8 mouse cellular contexts compared by ENCODE assay signal in the genomic region with DNA sequence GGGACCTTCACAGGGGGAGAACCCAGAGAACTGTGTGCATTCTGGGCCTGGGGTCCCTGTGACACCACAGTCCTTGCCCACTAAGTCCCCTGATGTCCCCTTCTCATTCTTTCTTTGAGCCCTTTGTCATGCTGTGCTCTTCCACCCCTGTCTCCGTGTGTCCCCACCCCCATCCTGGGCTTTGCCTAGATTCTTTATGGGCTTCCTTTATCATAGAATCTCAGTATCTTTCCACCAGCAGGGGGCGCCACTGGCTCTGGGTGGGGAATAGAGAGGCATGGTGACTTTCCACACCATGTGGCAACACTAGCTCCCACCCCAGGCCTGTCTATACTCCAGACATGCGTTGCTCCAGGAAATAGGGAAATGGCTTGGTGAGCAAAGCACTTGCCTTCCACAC. TPM values are rescaled to one million over a fixed set of nuclear protein-coding genes. Genes with fewer than 3 reads are reported as not detected.
A peak's percentile ranks its signal among the peaks of the same experiment; 100 is the strongest.
DNase-seq lines count a peak whose midpoint lies in the region; ATAC-seq and TF ChIP-seq lines count a peak whose summit lies in the region.

No protein-coding gene starts in this region.

- no peak overlapping the region; the same call in 1 of the 2 replicates for H3K9ac ChIP-seq in intestine, postnatal 0 days (ENCODE audit: low read depth, low read length)
- no peak overlapping the region for H3K9ac ChIP-seq in midbrain, embryonic 11.5 days (ENCODE audit: low read length)

- intact Hi-C loops in left cerebral cortex, postnatal 4 days (cut with DNase I) = loop anchor here (1.0 to 10.0 kb wide), 2 partner anchors 155 to 348 kb away; no protein-coding TSS in a partner anchor

- peak; percentile 97 for DNase-seq in adrenal gland, postnatal 10 days
- DNase-seq in embryo, embryonic 9.5 days (ENCODE audit: extremely low spot score) = peak; percentile 88
- peak; percentile 97 for DNase-seq in left cerebral cortex, postnatal 4 days
- peak; percentile 99 for DNase-seq in midbrain, embryonic 11.5 days (ENCODE audit: low spot score, missing footprints)
- peak; percentile 96 for DNase-seq in right cerebral cortex, postnatal 4 days
- DNase-seq in yolk sac, embryonic 10.5 days (ENCODE audit: low spot score) = peak; percentile 70

- no peaks in the 10 kb centered on the region for H3K27me3 ChIP-seq in intestine, postnatal 0 days (replicated peaks; ENCODE audit: control insufficient read depth, insufficient read depth, low read length)
- H3K27me3 ChIP-seq in midbrain, embryonic 11.5 days (ENCODE audit: control insufficient read depth, insufficient read depth, low read length) = no peaks in the 10 kb centered on the region

- TF ChIP-seq CTCF in intestine, postnatal 0 days (IDR thresholded peaks at IDR 0.05; ENCODE audit: low read depth) = peak; percentile 91

- H3K27ac ChIP-seq in intestine, postnatal 0 days (ENCODE audit: low read depth, low read length) = peak overlapping the region; percentile 58; the same call in 1 of the 2 replicates
- no peak overlapping the region for H3K27ac ChIP-seq in midbrain, embryonic 11.5 days (ENCODE audit: low read depth, low read length)

- 4% methylated on average over 3 of the region's 3 CpGs for WGBS in intestine, postnatal 0 days
- WGBS in midbrain, embryonic 11.5 days = 11% methylated on average over 3 of the region's 3 CpGs

- H3K4me3 ChIP-seq in intestine, postnatal 0 days (ENCODE audit: low read depth, low read length) = no peak overlapping the region
- no peak overlapping the region for H3K4me3 ChIP-seq in midbrain, embryonic 11.5 days (ENCODE audit: low read depth, low read length)

- peaks cover 18% of the 10 kb centered on the region; the same call in 1 of the 2 replicates for H3K4me1 ChIP-seq in intestine, postnatal 0 days (replicated peaks; ENCODE audit: control insufficient read depth, insufficient read depth, low read length)
- peaks cover 12% of the 10 kb centered on the region for H3K4me1 ChIP-seq in midbrain, embryonic 11.5 days (ENCODE audit: control insufficient read depth, insufficient read depth, low read length)

- no peaks in the 10 kb centered on the region for H3K9me3 ChIP-seq in intestine, postnatal 0 days (ENCODE audit: control insufficient read depth)
- H3K9me3 ChIP-seq in midbrain, embryonic 11.5 days (ENCODE audit: control insufficient read depth, low read length) = no peaks in the 10 kb centered on the region

- peak; percentile 67 for ATAC-seq in granulocyte monocyte progenitor cell, adult 5-6 weeks (replicated peaks; ENCODE audit: poor library complexity, severe bottlenecking)
- ATAC-seq in intestine, postnatal 0 days = peak; percentile 76
- ATAC-seq in midbrain, embryonic 11.5 days (ENCODE audit: low FRiP score) = peak; percentile 71

- peak overlapping the region; percentile 40; the same call in 1 of the 2 replicates for H3K4me2 ChIP-seq in intestine, postnatal 0 days (replicated peaks; ENCODE audit: low read depth)
- H3K4me2 ChIP-seq in midbrain, embryonic 11.5 days = no peak overlapping the region

- peaks cover under 1% of the 10 kb centered on the region; the same call in 1 of the 2 replicates for H3K36me3 ChIP-seq in intestine, postnatal 0 days (ENCODE audit: control insufficient read depth, insufficient read depth)
- no peaks in the 10 kb centered on the region for H3K36me3 ChIP-seq in midbrain, embryonic 11.5 days (ENCODE audit: control insufficient read depth, insufficient read depth, low read length)

RNA-seq across cellular contexts. Expression of a gene that starts 46.1 kb away (rescaled TPM):
- 10 to 100 TPM; 16.8 to 17.0 TPM for total RNA-seq in adrenal gland, postnatal 10 days (2021)
- total RNA-seq in granulocyte monocyte progenitor cell, adult 5-6 weeks (2014; fragmentation: Nextera tagmentation) = 11.5 and 13.8 TPM in 2 replicates
- 7.3 and 9.3 TPM in 2 replicates for total RNA-seq in granulocyte monocyte progenitor cell, adult 5-6 weeks (2017)
- polyA plus RNA-seq in intestine, postnatal 0 days (2015; fragmentation: Nextera tagmentation; extraction: Ambion mirVana) = 52.0 and 54.5 TPM in 2 replicates
- total RNA-seq in left cerebral cortex, postnatal 4 days (2021) = 10 to 100 TPM; 34.6 TPM
- polyA plus RNA-seq in midbrain, embryonic 11.5 days (2014; fragmentation: Nextera tagmentation; extraction: Ambion mirVana) = 18.3 and 20.8 TPM in 2 replicates

RNA-seq across cellular contexts. Expression of a gene that starts 57.1 kb away (rescaled TPM):
- total RNA-seq in adrenal gland, postnatal 10 days (2021) = under 1 TPM in 1 of 2 experiments, not detected in 1; 0.12 TPM
- total RNA-seq in granulocyte monocyte progenitor cell, adult 5-6 weeks (2014; fragmentation: Nextera tagmentation) = not detected in 2 replicates
- total RNA-seq in granulocyte monocyte progenitor cell, adult 5-6 weeks (2017) = not detected in 2 replicates
- polyA plus RNA-seq in intestine, postnatal 0 days (2015; fragmentation: Nextera tagmentation; extraction: Ambion mirVana) = 0.57 and 0.61 TPM in 2 replicates
- total RNA-seq in left cerebral cortex, postnatal 4 days (2021) = not detected
- 4.4 and 4.5 TPM in 2 replicates for polyA plus RNA-seq in midbrain, embryonic 11.5 days (2014; fragmentation: Nextera tagmentation; extraction: Ambion mirVana)
